Comparison of ENCODE assay signal across 18 mouse cellular contexts in genomic region chr5:143177541-143178200, GRCm38 (mm10). TPM values are rescaled to one million over a fixed set of nuclear protein-coding genes. Genes with fewer than 3 reads are reported as not detected.
DNase-seq lines count a peak whose midpoint lies in the region; TF ChIP-seq lines count a peak whose summit lies in the region.
"Had no signal": no experiment of that assay in that cellular context is flagged by ENCODE, and none has a peak within 500 bp of the region (broad histone marks: within the 10 kb centered on the region; RNA-seq: fewer than 3 reads in every experiment).

No protein-coding gene starts in this region.

- peak; percentile 15 for TF ChIP-seq CTCF in left cerebral cortex, adult 2 months (IDR thresholded peaks at IDR 0.05)
- peak; percentile 25 for TF ChIP-seq CTCF in E14TG2a.4 (conservative IDR thresholded peaks at IDR 0.05; ENCODE audit: low read length)
- TF ChIP-seq CTCF in brain, embryonic 14.5 days (IDR thresholded peaks at IDR 0.05; ENCODE audit: borderline replicate concordance, extremely low read depth, insufficient read depth, insufficient read length), result peak; percentile 13; the same call in 1 of the 2 replicates

- DNase-seq in adrenal gland, adult (ENCODE audit: inconsistent age in 2 of 2, low spot score in 1 of 2), result peak; percentile 55 to 75
- DNase-seq in adrenal gland, postnatal 4 days (ENCODE audit: low spot score in 2 of 2), result no peak
- no peak for DNase-seq in left cerebral cortex, adult 2 months (ENCODE audit: extremely low spot score in 1 of 2, low spot score in 2 of 2)
- DNase-seq in left cerebral cortex, adult 9 months (ENCODE audit: low spot score in 2 of 2), result no peak
- no peak for DNase-seq in brain, embryonic 14.5 days (ENCODE audit: low read depth)
- DNase-seq in embryo, embryonic 11 days, result no peak
- DNase-seq in midbrain, embryonic 10.5 days (ENCODE audit: low spot score), result no peak
- DNase-seq: kidney, postnatal 10 days; liver, embryonic 13.5 days had no signal

- no peak overlapping the region for H3K4me3 ChIP-seq in left cerebral cortex, adult 2 months
- no peak overlapping the region for H3K4me3 ChIP-seq in E14TG2a.4 (replicated peaks; ENCODE audit: low read length)
- no peak overlapping the region for H3K4me3 ChIP-seq in midbrain, embryonic 10.5 days
- H3K4me3 ChIP-seq: embryonic facial prominence, embryonic 15.5 days; hindbrain, embryonic 12.5 days; liver, embryonic 13.5 days; megakaryocyte, embryonic 14.5 days; stomach, embryonic 15.5 days had no signal

- TF ChIP-seq POLR2A in brain, embryonic 14.5 days (IDR thresholded peaks at IDR 0.05; ENCODE audit: borderline replicate concordance, extremely low read depth, insufficient read depth, insufficient read length, poor library complexity, severe bottlenecking), result no peak

- H3K27me3 ChIP-seq in E14TG2a.4 (ENCODE audit: insufficient read depth, low read length), result no peaks in the 10 kb centered on the region
- H3K27me3 ChIP-seq in midbrain, embryonic 10.5 days (ENCODE audit: low read depth, poor library complexity, severe bottlenecking), result no peaks in the 10 kb centered on the region
- H3K27me3 ChIP-seq: CH12.LX; embryonic facial prominence, embryonic 15.5 days; hindbrain, embryonic 12.5 days; liver, embryonic 13.5 days; stomach, embryonic 15.5 days had no signal

- peaks cover 6% of the 10 kb centered on the region for H3K9me3 ChIP-seq in E14TG2a.4 (ENCODE audit: low read length)
- H3K9me3 ChIP-seq in midbrain, embryonic 10.5 days (replicated peaks), result peaks cover 11% of the 10 kb centered on the region
- H3K9me3 ChIP-seq: stomach, embryonic 15.5 days had no signal

- peaks cover 58% of the 10 kb centered on the region for H3K36me3 ChIP-seq in E14TG2a.4 (ENCODE audit: insufficient read depth, low read length)
- peaks cover 60% of the 10 kb centered on the region for H3K36me3 ChIP-seq in midbrain, embryonic 10.5 days

- peaks cover 13% of the 10 kb centered on the region for H3K4me1 ChIP-seq in E14TG2a.4 (replicated peaks; ENCODE audit: low read depth, low read length)
- H3K4me1 ChIP-seq in midbrain, embryonic 10.5 days, result peaks cover 21% of the 10 kb centered on the region

- 86% methylated on average over 3 of the region's 3 CpGs for WGBS in midbrain, embryonic 10.5 days

- intact Hi-C loops in left cerebral cortex, adult 2 months (cut with DNase I), result loop anchor here (5.0 kb wide), 1 partner anchor 125 kb away; no protein-coding TSS in a partner anchor

- no peak overlapping the region for H3K27ac ChIP-seq in left cerebral cortex, adult 2 months
- no peak overlapping the region for H3K27ac ChIP-seq in midbrain, embryonic 10.5 days (replicated peaks)
- H3K27ac ChIP-seq: embryonic facial prominence, embryonic 15.5 days; hindbrain, embryonic 12.5 days; liver, embryonic 13.5 days; stomach, embryonic 15.5 days had no signal

RNA-seq across cellular contexts. Expression of gene Rbak, which starts 2.9 kb away (rescaled TPM):
- total RNA-seq in adrenal gland, postnatal 4 days (2021), result 10 to 100 TPM; 24.0 to 27.5 TPM
- 10 to 100 TPM; 14.2 to 14.5 TPM for total RNA-seq in left cerebral cortex, adult 2 months (2021)
- polyA plus RNA-seq in brain, embryonic 14.5 days (2012; rRNA removed), result 15.2 and 17.3 TPM in 2 replicates
- 13.4 and 15.6 TPM in 2 replicates for polyA plus RNA-seq in midbrain, embryonic 10.5 days (2016; fragmentation: Nextera tagmentation; extraction: Ambion mirVana)

RNA-seq across cellular contexts. Expression of gene Spdye4b, which starts 3.1 kb away (rescaled TPM):
- not detected for total RNA-seq in adrenal gland, postnatal 4 days (2021)
- not detected for total RNA-seq in left cerebral cortex, adult 2 months (2021)
- not detected in 2 replicates for polyA plus RNA-seq in brain, embryonic 14.5 days (2012; rRNA removed)
- not detected in 2 replicates for polyA plus RNA-seq in midbrain, embryonic 10.5 days (2016; fragmentation: Nextera tagmentation; extraction: Ambion mirVana)
- total RNA-seq: CH12.LX; left cerebral cortex, adult 18-20 months had no signal
- polyA plus RNA-seq: embryonic facial prominence, embryonic 15.5 days; frontal cortex, adult 2 months; heart, embryonic 11.5 days; hindbrain, embryonic 12.5 days; liver, embryonic 13.5 days; stomach, embryonic 15.5 days had no signal

RNA-seq across cellular contexts. Expression of gene Olfr718-ps1, which starts 30.3 kb away (rescaled TPM):
- under 1 TPM; 0.11 to 0.17 TPM for total RNA-seq in adrenal gland, postnatal 4 days (2021)
- under 1 TPM in 1 of 2 experiments, not detected in 1; 0.12 TPM for total RNA-seq in left cerebral cortex, adult 2 months (2021)
- polyA plus RNA-seq in brain, embryonic 14.5 days (2012; rRNA removed), result not detected in 2 replicates
- polyA plus RNA-seq in midbrain, embryonic 10.5 days (2016; fragmentation: Nextera tagmentation; extraction: Ambion mirVana), result 0.04 TPM in 1 of 2 replicates, not detected in the other
- total RNA-seq: CH12.LX had no signal
- polyA plus RNA-seq: frontal cortex, adult 2 months; liver, embryonic 13.5 days; stomach, embryonic 15.5 days had no signal

RNA-seq across cellular contexts. Expression of gene Spdye4a, which starts 49.0 kb away (rescaled TPM):
- total RNA-seq in adrenal gland, postnatal 4 days (2021), result not detected
- not detected for total RNA-seq in left cerebral cortex, adult 2 months (2021)
- not detected in 2 replicates for polyA plus RNA-seq in brain, embryonic 14.5 days (2012; rRNA removed)
- not detected in 2 replicates for polyA plus RNA-seq in midbrain, embryonic 10.5 days (2016; fragmentation: Nextera tagmentation; extraction: Ambion mirVana)
- total RNA-seq: CH12.LX; left cerebral cortex, adult 18-20 months had no signal
- polyA plus RNA-seq: embryonic facial prominence, embryonic 15.5 days; frontal cortex, adult 2 months; heart, embryonic 11.5 days; hindbrain, embryonic 12.5 days; liver, embryonic 13.5 days; stomach, embryonic 15.5 days had no signal

RNA-seq across cellular contexts. Expression of gene Zfp12, which starts 57.3 kb away (rescaled TPM):
- 10 to 100 TPM; 24.8 to 29.1 TPM for total RNA-seq in adrenal gland, postnatal 4 days (2021)
- 10 to 100 TPM; 31.4 to 32.9 TPM for total RNA-seq in left cerebral cortex, adult 2 months (2021)
- 32.3 and 34.8 TPM in 2 replicates for polyA plus RNA-seq in brain, embryonic 14.5 days (2012; rRNA removed)
- polyA plus RNA-seq in midbrain, embryonic 10.5 days (2016; fragmentation: Nextera tagmentation; extraction: Ambion mirVana), result 20.8 and 21.3 TPM in 2 replicates

Comparison
In these comparisons a context has a peak if more than half of its experiments do, and no peak if none do; other contexts are left out.
1. DNase-seq: peak in adrenal gland, adult (2 of 2); none in adrenal gland, postnatal 4 days (0 of 2), left cerebral cortex, adult 2 months (0 of 2), left cerebral cortex, adult 9 months (0 of 2), brain, embryonic 14.5 days (single experiment), embryo, embryonic 11 days (single experiment) and midbrain, embryonic 10.5 days (single experiment).
2. Peak in every context shown above with its lines, with median percentiles within 50 percentile points of each other: CTCF ChIP-seq.